Mouse (Mus musculus): ENCODE measurements at regions not wholly inside any gene's neighbourhood (a gene's known extent, or its start where the extent isn't known, plus 50 kb on each side); places are given as distances from the start of the nearest gene placed in this dataset.

GRCm38 (mm10) chr11:114446075-114446616, 222.2 kb upstream of the Rpl38 start:
- no peak overlapping the region for H3K9ac ChIP-seq (ENCODE audit: low read length)
- H3K27ac ChIP-seq (ENCODE audit: low read length), result no peak overlapping the region
- H3K27me3 ChIP-seq (ENCODE audit: control insufficient read depth, insufficient read depth, low read length), result no peaks in the 10 kb centered on the region
- peaks cover 23% of the 10 kb centered on the region; the same call in 1 of the 2 replicates for H3K4me1 ChIP-seq (ENCODE audit: control insufficient read depth, insufficient read depth, low read length)
- ATAC-seq (ENCODE audit: insufficient read depth, low FRiP score), result no peak
- H3K9me3 ChIP-seq (replicated peaks; ENCODE audit: control insufficient read depth, low read length), result no peaks in the 10 kb centered on the region
- peak overlapping the region; percentile 40 for H3K4me3 ChIP-seq (replicated peaks; ENCODE audit: low read length)
- 6% methylated on average over 8 of the region's 8 CpGs for WGBS
- H3K36me3 ChIP-seq (ENCODE audit: control insufficient read depth, insufficient read depth, low read length), result no peaks in the 10 kb centered on the region
- peak overlapping the region; percentile 61 for H3K4me2 ChIP-seq (ENCODE audit: low read depth, low read length)

- peaks cover 23% of the 10 kb centered on the region; the same call in 1 of the 2 replicates for H3K4me1 ChIP-seq (ENCODE audit: control insufficient read depth, insufficient read depth, low read length)
- H3K27me3 ChIP-seq (ENCODE audit: control insufficient read depth, insufficient read depth, low read length), result no peaks in the 10 kb centered on the region
- H3K9me3 ChIP-seq (replicated peaks; ENCODE audit: control insufficient read depth, low read length), result no peaks in the 10 kb centered on the region
- no peak for ATAC-seq (ENCODE audit: insufficient read depth, low FRiP score)
- H3K4me2 ChIP-seq (ENCODE audit: low read depth, low read length), result no peak overlapping the region
- H3K4me3 ChIP-seq (replicated peaks; ENCODE audit: low read length), result no peak overlapping the region
- no peak overlapping the region for H3K27ac ChIP-seq (ENCODE audit: low read length)
- H3K9ac ChIP-seq (ENCODE audit: low read length), result no peak overlapping the region
- WGBS, result 27% methylated on average over 8 of the region's 8 CpGs
- H3K36me3 ChIP-seq (ENCODE audit: control insufficient read depth, insufficient read depth, low read length), result no peaks in the 10 kb centered on the region
Observed at GRCm38 (mm10) chr11:114444211-114444610, 224.1 kb upstream of the Rpl38 start.

- ATAC-seq (ENCODE audit: insufficient read depth, low FRiP score), result no peak
- peaks cover 19% of the 10 kb centered on the region; the same call in 1 of the 2 replicates for H3K4me1 ChIP-seq (ENCODE audit: control insufficient read depth, insufficient read depth, low read length)
- no peaks in the 10 kb centered on the region for H3K9me3 ChIP-seq (replicated peaks; ENCODE audit: control insufficient read depth, low read length)
- H3K27ac ChIP-seq (ENCODE audit: low read length), result no peak overlapping the region
- H3K9ac ChIP-seq (ENCODE audit: low read length), result no peak overlapping the region
- H3K36me3 ChIP-seq (ENCODE audit: control insufficient read depth, insufficient read depth, low read length), result no peaks in the 10 kb centered on the region
- no peak overlapping the region for H3K4me3 ChIP-seq (replicated peaks; ENCODE audit: low read length)
- H3K4me2 ChIP-seq (ENCODE audit: low read depth, low read length), result no peak overlapping the region
- WGBS, result 42% methylated on average over 5 of the region's 5 CpGs
- no peaks in the 10 kb centered on the region for H3K27me3 ChIP-seq (ENCODE audit: control insufficient read depth, insufficient read depth, low read length)
Observed at GRCm38 (mm10) chr11:114443444-114443843, 224.9 kb upstream of the Rpl38 start.

GRCm38 (mm10) chr11:114439314-114439713, 229.0 kb upstream of the Rpl38 start:
- Histone ChIP-seq H3K36me3 (ENCODE audit: control insufficient read depth, insufficient read depth, low read length) (no peaks in the 10 kb centered on the region), H3K9ac (ENCODE audit: low read length) (no peak overlapping the region), H3K27ac (ENCODE audit: low read length) (no peak overlapping the region), H3K4me1 (ENCODE audit: control insufficient read depth, insufficient read depth, low read length) (no peaks in the 10 kb centered on the region), H3K4me2 (ENCODE audit: low read depth, low read length) (no peak overlapping the region), H3K4me3 (replicated peaks; ENCODE audit: low read length) (no peak overlapping the region), H3K27me3 (ENCODE audit: control insufficient read depth, insufficient read depth, low read length) (no peaks in the 10 kb centered on the region), H3K9me3 (replicated peaks; ENCODE audit: control insufficient read depth, low read length) (no peaks in the 10 kb centered on the region)
- no peak for ATAC-seq (ENCODE audit: insufficient read depth, low FRiP score)
- 83% methylated on average over 4 of the region's 4 CpGs for WGBS

GRCm38 (mm10) chr11:114435788-114436187, 232.5 kb upstream of the Rpl38 start:
- 58% methylated on average over 1 of the region's 1 CpGs for WGBS
- Histone ChIP-seq H3K9me3 (replicated peaks; ENCODE audit: control insufficient read depth, low read length) (no peaks in the 10 kb centered on the region), H3K4me3 (replicated peaks; ENCODE audit: low read length) (no peak overlapping the region), H3K36me3 (ENCODE audit: control insufficient read depth, insufficient read depth, low read length) (no peaks in the 10 kb centered on the region), H3K9ac (ENCODE audit: low read length) (no peak overlapping the region), H3K27ac (ENCODE audit: low read length) (no peak overlapping the region), H3K4me1 (ENCODE audit: control insufficient read depth, insufficient read depth, low read length) (no peaks in the 10 kb centered on the region), H3K27me3 (ENCODE audit: control insufficient read depth, insufficient read depth, low read length) (no peaks in the 10 kb centered on the region), H3K4me2 (ENCODE audit: low read depth, low read length) (no peak overlapping the region)
- no peak for ATAC-seq (ENCODE audit: insufficient read depth, low FRiP score)

GRCm38 (mm10) chr11:114433561-114433960, 234.8 kb upstream of the Rpl38 start:
- Histone ChIP-seq H3K27me3 (ENCODE audit: control insufficient read depth, insufficient read depth, low read length) (peaks cover 3% of the 10 kb centered on the region; the same call in 1 of the 2 replicates), H3K4me2 (ENCODE audit: low read depth, low read length) (no peak overlapping the region), H3K27ac (ENCODE audit: low read length) (no peak overlapping the region), H3K9ac (ENCODE audit: low read length) (no peak overlapping the region), H3K4me3 (replicated peaks; ENCODE audit: low read length) (no peak overlapping the region), H3K9me3 (replicated peaks; ENCODE audit: control insufficient read depth, low read length) (no peaks in the 10 kb centered on the region), H3K4me1 (ENCODE audit: control insufficient read depth, insufficient read depth, low read length) (no peaks in the 10 kb centered on the region), H3K36me3 (ENCODE audit: control insufficient read depth, insufficient read depth, low read length) (no peaks in the 10 kb centered on the region)
- 44% methylated on average over 5 of the region's 5 CpGs for WGBS
- ATAC-seq (ENCODE audit: insufficient read depth, low FRiP score), result no peak

- WGBS, result 88% methylated on average over 14 of the region's 14 CpGs
- Histone ChIP-seq H3K4me1 (ENCODE audit: control insufficient read depth, insufficient read depth, low read length) (no peaks in the 10 kb centered on the region), H3K9ac (ENCODE audit: low read length) (no peak overlapping the region), H3K36me3 (ENCODE audit: control insufficient read depth, insufficient read depth, low read length) (no peaks in the 10 kb centered on the region), H3K27me3 (ENCODE audit: control insufficient read depth, insufficient read depth, low read length) (peaks cover 3% of the 10 kb centered on the region; the same call in 1 of the 2 replicates), H3K27ac (ENCODE audit: low read length) (no peak overlapping the region), H3K4me3 (replicated peaks; ENCODE audit: low read length) (no peak overlapping the region), H3K4me2 (ENCODE audit: low read depth, low read length) (no peak overlapping the region), H3K9me3 (replicated peaks; ENCODE audit: control insufficient read depth, low read length) (no peaks in the 10 kb centered on the region)
- no peak for ATAC-seq (ENCODE audit: insufficient read depth, low FRiP score)
Observed at GRCm38 (mm10) chr11:114425447-114425846, 242.9 kb upstream of the Rpl38 start.

- H3K9ac ChIP-seq (ENCODE audit: low read length), result no peak overlapping the region
- no peaks in the 10 kb centered on the region for H3K4me1 ChIP-seq (ENCODE audit: control insufficient read depth, insufficient read depth, low read length)
- no peak overlapping the region for H3K4me2 ChIP-seq (ENCODE audit: low read depth, low read length)
- no peaks in the 10 kb centered on the region for H3K9me3 ChIP-seq (replicated peaks; ENCODE audit: control insufficient read depth, low read length)
- 72% methylated on average over 19 of the region's 19 CpGs for WGBS
- ATAC-seq (ENCODE audit: insufficient read depth, low FRiP score), result no peak
- H3K36me3 ChIP-seq (ENCODE audit: control insufficient read depth, insufficient read depth, low read length), result no peaks in the 10 kb centered on the region
- no peaks in the 10 kb centered on the region for H3K27me3 ChIP-seq (ENCODE audit: control insufficient read depth, insufficient read depth, low read length)
- no peak overlapping the region for H3K4me3 ChIP-seq (replicated peaks; ENCODE audit: low read length)
- no peak overlapping the region for H3K27ac ChIP-seq (ENCODE audit: low read length)
Observed at GRCm38 (mm10) chr11:114423322-114423721, 245.0 kb upstream of the Rpl38 start.

- Histone ChIP-seq H3K4me1 (ENCODE audit: control insufficient read depth, insufficient read depth, low read length) (no peaks in the 10 kb centered on the region), H3K9me3 (replicated peaks; ENCODE audit: control insufficient read depth, low read length) (no peaks in the 10 kb centered on the region), H3K27ac (ENCODE audit: low read length) (no peak overlapping the region), H3K4me3 (replicated peaks; ENCODE audit: low read length) (no peak overlapping the region), H3K36me3 (ENCODE audit: control insufficient read depth, insufficient read depth, low read length) (no peaks in the 10 kb centered on the region), H3K4me2 (ENCODE audit: low read depth, low read length) (no peak overlapping the region), H3K27me3 (ENCODE audit: control insufficient read depth, insufficient read depth, low read length) (no peaks in the 10 kb centered on the region), H3K9ac (ENCODE audit: low read length) (no peak overlapping the region)
- 83% methylated on average over 7 of the region's 7 CpGs for WGBS
- no peak for ATAC-seq (ENCODE audit: insufficient read depth, low FRiP score)
Observed at GRCm38 (mm10) chr11:114419002-114419401, 249.3 kb upstream of the Rpl38 start.

Data from stomach, embryonic 16.5 days (tissue).